ENCODE assay signal across 8 mouse cellular contexts in the genomic region with DNA sequence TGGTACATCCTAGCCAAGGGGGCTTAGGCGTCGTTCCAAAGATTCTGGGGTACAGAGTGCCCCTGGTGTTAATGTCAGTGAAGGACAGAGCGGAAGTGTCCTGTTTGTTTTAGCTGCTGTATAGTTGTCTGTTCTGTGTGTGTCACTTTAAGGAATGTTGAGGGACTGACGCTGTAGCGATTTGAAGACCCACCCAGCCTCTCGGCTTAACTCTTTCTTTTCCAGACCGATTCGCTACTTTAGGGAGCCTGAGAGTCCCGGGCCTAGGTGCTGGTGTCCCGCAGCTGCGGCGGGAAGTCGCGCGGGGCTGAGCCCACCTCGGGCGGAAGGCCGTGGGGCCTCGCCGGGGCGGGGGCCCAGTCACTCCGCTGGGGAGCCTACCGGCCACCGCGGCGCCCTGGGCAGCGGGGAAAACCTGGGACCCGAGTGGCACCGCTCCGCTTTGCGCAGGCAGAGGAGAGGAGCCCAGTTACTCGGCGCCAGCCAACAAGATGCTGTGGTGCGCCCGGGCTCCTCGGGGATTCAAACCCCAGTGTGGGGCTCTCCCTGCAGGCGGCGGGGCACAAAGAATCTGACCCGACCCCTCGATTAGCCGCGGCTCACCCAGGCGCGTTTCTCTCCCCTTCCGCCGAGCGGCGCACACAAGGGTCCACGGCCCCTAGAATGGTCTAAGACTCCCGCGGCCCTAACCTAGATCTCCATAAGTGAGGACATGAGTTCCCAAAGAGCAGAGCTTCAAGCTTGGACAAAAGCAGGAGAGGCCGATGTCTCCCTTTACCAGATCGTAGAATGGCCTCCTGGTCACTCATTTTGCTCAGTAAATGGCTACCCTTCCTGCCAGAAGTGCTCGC. TPM values are rescaled to one million over a fixed set of nuclear protein-coding genes. Genes with fewer than 3 reads are reported as not detected.
DNase-seq lines count a peak whose midpoint lies in the region; ATAC-seq and TF ChIP-seq lines count a peak whose summit lies in the region.

No protein-coding gene starts in this region.

- peak overlapping the region; percentile 78 for H3K4me2 ChIP-seq in lung, embryonic 16.5 days (ENCODE audit: low read depth, low read length)

- WGBS in hindbrain, embryonic 10.5 days = under 1% methylated on average over 54 of the region's 54 CpGs
- WGBS in lung, embryonic 16.5 days = under 1% methylated on average over 54 of the region's 54 CpGs
- 2% methylated on average over 54 of the region's 54 CpGs for WGBS in thymus, adult 2 months

- no peaks in the 10 kb centered on the region for H3K9me3 ChIP-seq in MEL (replicated peaks; ENCODE audit: insufficient read depth, low read length)
- no peaks in the 10 kb centered on the region for H3K9me3 ChIP-seq in hindbrain, embryonic 10.5 days
- no peaks in the 10 kb centered on the region for H3K9me3 ChIP-seq in lung, embryonic 16.5 days (ENCODE audit: control insufficient read depth, low read length)

- peak; percentile 34 to 56; a peak in 3 of 4 replicates for TF ChIP-seq POLR2A in MEL (IDR thresholded peaks at IDR 0.05; ENCODE audit: control insufficient read depth in 1 of 2, insufficient read depth in 1 of 2, low read depth in 1 of 2, low read length in 2 of 2, poor library complexity in 1 of 2)
- 0 out of 2 replicates have a peak, but pooled peaks have one; percentile 23 for TF ChIP-seq POLR2A in thymus, adult 2 months (IDR thresholded peaks at IDR 0.05; ENCODE audit: control insufficient read depth, extremely low read depth, insufficient read depth, low read length, poor library complexity)

- H3K4me1 ChIP-seq in MEL (ENCODE audit: control insufficient read depth in 1 of 2, insufficient read depth in 2 of 2, low read length in 2 of 2) = peaks cover 4 to 7% of the 10 kb centered on the region in 2 experiments; a peak in 3 of 4 replicates
- H3K4me1 ChIP-seq in hindbrain, embryonic 10.5 days (replicated peaks) = peaks cover 24% of the 10 kb centered on the region
- peaks cover 8% of the 10 kb centered on the region for H3K4me1 ChIP-seq in lung, embryonic 16.5 days (replicated peaks; ENCODE audit: control insufficient read depth, insufficient read depth, low read length)
- H3K4me1 ChIP-seq in thymus, adult 2 months (replicated peaks; ENCODE audit: control insufficient read depth, insufficient read depth, low read length) = peaks cover 18% of the 10 kb centered on the region

- TF ChIP-seq RAD21 in MEL (IDR thresholded peaks at IDR 0.05; ENCODE audit: low read depth, low read length) = no peak

- peak overlapping the region; percentile 85 to 92 for H3K4me3 ChIP-seq in MEL (ENCODE audit: control insufficient read depth in 1 of 2, insufficient read depth in 1 of 2, low read depth in 2 of 2, low read length in 2 of 2)
- peak overlapping the region; percentile 82 for H3K4me3 ChIP-seq in hindbrain, embryonic 10.5 days
- H3K4me3 ChIP-seq in lung, embryonic 16.5 days (ENCODE audit: low read length) = peak overlapping the region; percentile 88
- peak overlapping the region; percentile 87 for H3K4me3 ChIP-seq in thymus, adult 2 months (ENCODE audit: control insufficient read depth, insufficient read depth, low read length)

- peak; percentile 88 for ATAC-seq in lung, embryonic 16.5 days (ENCODE audit: low read depth)

- no peaks in the 10 kb centered on the region for H3K27me3 ChIP-seq in MEL (ENCODE audit: control insufficient read depth in 1 of 2, insufficient read depth in 2 of 2, low read length in 2 of 2)
- no peaks in the 10 kb centered on the region for H3K27me3 ChIP-seq in hindbrain, embryonic 10.5 days (ENCODE audit: insufficient read depth, poor library complexity, severe bottlenecking)
- no peaks in the 10 kb centered on the region for H3K27me3 ChIP-seq in lung, embryonic 16.5 days (ENCODE audit: control insufficient read depth, insufficient read depth, low read depth, low read length)
- H3K27me3 ChIP-seq in thymus, adult 2 months (ENCODE audit: control insufficient read depth, insufficient read depth, low read length) = no peaks in the 10 kb centered on the region

- peak overlapping the region; percentile 71 for H3K27ac ChIP-seq in MEL (ENCODE audit: control insufficient read depth, low read depth, low read length)
- H3K27ac ChIP-seq in hindbrain, embryonic 10.5 days = peak overlapping the region; percentile 98
- H3K27ac ChIP-seq in lung, embryonic 16.5 days (ENCODE audit: low read length) = peak overlapping the region; percentile 99
- H3K27ac ChIP-seq in thymus, adult 2 months (ENCODE audit: control insufficient read depth, insufficient read depth, low read length) = peak overlapping the region; percentile 18

- TF ChIP-seq CTCF in MEL (IDR thresholded peaks at IDR 0.05 in 2 of 3, conservative IDR thresholded peaks at IDR 0.05 in 1 of 3; ENCODE audit: control insufficient read depth in 1 of 3, insufficient read depth in 1 of 3, low read depth in 2 of 3, low read length in 3 of 3, poor library complexity in 1 of 3, severe bottlenecking in 1 of 3) = peak; percentile 16 to 32 (median 19); a peak in 3 of 6 replicates
- 0 out of 2 replicates have a peak, but pooled peaks have one; percentile 18 for TF ChIP-seq CTCF in thymus, adult 2 months (IDR thresholded peaks at IDR 0.05; ENCODE audit: borderline replicate concordance, control insufficient read depth, extremely low read depth, insufficient read depth, low read length, poor library complexity)

- peak; percentile 88 for DNase-seq in MEL (ENCODE audit: low read depth, low spot score)
- DNase-seq in cerebellum, adult 11-12 months = peak; percentile 72
- peak; percentile 72 to 82 for DNase-seq in frontal cortex, adult 2 months (ENCODE audit: extremely low spot score in 1 of 2, low spot score in 1 of 2)
- DNase-seq in hindbrain, embryonic 10.5 days (ENCODE audit: low spot score) = peak; percentile 77
- DNase-seq in layer of hippocampus, adult 9-11 months = peak; percentile 69
- peak; percentile 57 for DNase-seq in ovary, adult 18-20 months (ENCODE audit: low spot score)
- peak; percentile 63 for DNase-seq in thymus, adult 2 months

- peaks cover 0 to 2% of the 10 kb centered on the region in 2 experiments; a peak in 2 of 4 replicates for H3K36me3 ChIP-seq in MEL (ENCODE audit: control insufficient read depth in 1 of 2, insufficient read depth in 2 of 2, low read length in 2 of 2)
- no peaks in the 10 kb centered on the region for H3K36me3 ChIP-seq in hindbrain, embryonic 10.5 days
- H3K36me3 ChIP-seq in lung, embryonic 16.5 days (ENCODE audit: control insufficient read depth, insufficient read depth, low read length) = no peaks in the 10 kb centered on the region
- no peaks in the 10 kb centered on the region for H3K36me3 ChIP-seq in thymus, adult 2 months (ENCODE audit: control insufficient read depth, insufficient read depth, low read length)

- H3K9ac ChIP-seq in MEL (ENCODE audit: control insufficient read depth, low read depth, low read length, poor library complexity, severe bottlenecking) = peak overlapping the region; percentile 97
- H3K9ac ChIP-seq in lung, embryonic 16.5 days (ENCODE audit: low read length) = peak overlapping the region; percentile 99

- no peak for TF ChIP-seq EP300 in MEL (IDR thresholded peaks at IDR 0.05; ENCODE audit: low read depth in 1 of 2, low read length in 2 of 2)

- H3K79me2 ChIP-seq in MEL (ENCODE audit: control insufficient read depth, insufficient read depth, low read length, poor library complexity) = peaks cover 5% of the 10 kb centered on the region; the same call in 1 of the 2 replicates

TF ChIP-seq in MEL, 35 proteins besides CTCF, POLR2A, EP300 and RAD21:
- TF ChIP-seq ETS1 (IDR thresholded peaks at IDR 0.05; ENCODE audit: low read depth, low read length) = peak; percentile 17; the same call in 1 of the 2 replicates
- TF ChIP-seq CHD1 (IDR thresholded peaks at IDR 0.05; ENCODE audit: low read depth, low read length) = no peak
- TF ChIP-seq TBP (IDR thresholded peaks at IDR 0.05; ENCODE audit: low read depth, low read length) = peak; percentile 77
- no peak for TF ChIP-seq TAL1 (IDR thresholded peaks at IDR 0.05; ENCODE audit: low read length)
- peak; percentile 99 for TF ChIP-seq SIN3A (IDR thresholded peaks at IDR 0.05; ENCODE audit: low read length)
- TF ChIP-seq HCFC1 (IDR thresholded peaks at IDR 0.05; ENCODE audit: low read depth, low read length) = peak; percentile 80
- TF ChIP-seq TCF12 (IDR thresholded peaks at IDR 0.05; ENCODE audit: low read depth, low read length) = 0 out of 2 replicates have a peak, but pooled peaks have one; percentile 13
- TF ChIP-seq NELFE (IDR thresholded peaks at IDR 0.05; ENCODE audit: low read depth, low read length) = peak; percentile 50; the same call in 1 of the 2 replicates
- no peak for TF ChIP-seq GATA1 (IDR thresholded peaks at IDR 0.05; ENCODE audit: low read depth, low read length)
- peak; percentile 60 for TF ChIP-seq ELF1 (IDR thresholded peaks at IDR 0.05; ENCODE audit: low read depth, low read length)
TF ChIP-seq in MEL: peak in this region for 7.

RNA-seq across cellular contexts. Expression of a gene that starts 3.0 kb away (rescaled TPM):
- 3.5 and 4.0 TPM in 2 replicates for total RNA-seq in MEL (2012; rRNA removed)
- polyA plus RNA-seq in MEL (2012; ENCODE audit: insufficient read depth in 1 of 2, insufficient read length in 2 of 2, low read depth in 1 of 2, low replicate concordance in 2 of 2, missing spikeins in 1 of 2) = 1 to 10 TPM in 1 of 2 experiments, not detected in 1; 2.8 TPM
- polyA plus RNA-seq in frontal cortex, adult 2 months (2012; rRNA removed) = 2.8 and 3.4 TPM in 2 replicates
- polyA plus RNA-seq in hindbrain, embryonic 10.5 days (2016; fragmentation: Nextera tagmentation; extraction: Ambion mirVana) = 1.5 and 2.0 TPM in 2 replicates
- polyA plus RNA-seq in lung, embryonic 16.5 days (2015; fragmentation: Nextera tagmentation; extraction: Ambion mirVana) = 4.7 and 5.5 TPM in 2 replicates
- 0.47 and 0.73 TPM in 2 replicates for polyA plus RNA-seq in thymus, adult 2 months (2012; rRNA removed)

RNA-seq across cellular contexts. Expression of a gene that starts 34.5 kb away (rescaled TPM):
- 2.3 and 3.5 TPM in 2 replicates for total RNA-seq in MEL (2012; rRNA removed)
- 1 to 10 TPM in 1 of 2 experiments, not detected in 1; 3.2 TPM for polyA plus RNA-seq in MEL (2012; ENCODE audit: insufficient read depth in 1 of 2, insufficient read length in 2 of 2, low read depth in 1 of 2, low replicate concordance in 2 of 2, missing spikeins in 1 of 2)
- polyA plus RNA-seq in frontal cortex, adult 2 months (2012; rRNA removed) = 10.0 and 12.3 TPM in 2 replicates
- polyA plus RNA-seq in hindbrain, embryonic 10.5 days (2016; fragmentation: Nextera tagmentation; extraction: Ambion mirVana) = 12.1 and 13.9 TPM in 2 replicates
- 19.9 and 23.7 TPM in 2 replicates for polyA plus RNA-seq in lung, embryonic 16.5 days (2015; fragmentation: Nextera tagmentation; extraction: Ambion mirVana)
- 0.14 and 0.44 TPM in 2 replicates for polyA plus RNA-seq in thymus, adult 2 months (2012; rRNA removed)

RNA-seq across cellular contexts. Expression of a gene that starts 43.5 kb away (rescaled TPM):
- 1.8 TPM in 2 replicates for total RNA-seq in MEL (2012; rRNA removed)
- 1 to 10 TPM in 1 of 2 experiments, not detected in 1; 2.2 TPM for polyA plus RNA-seq in MEL (2012; ENCODE audit: insufficient read depth in 1 of 2, insufficient read length in 2 of 2, low read depth in 1 of 2, low replicate concordance in 2 of 2, missing spikeins in 1 of 2)
- 2.9 and 3.5 TPM in 2 replicates for polyA plus RNA-seq in frontal cortex, adult 2 months (2012; rRNA removed)
- polyA plus RNA-seq in hindbrain, embryonic 10.5 days (2016; fragmentation: Nextera tagmentation; extraction: Ambion mirVana) = 6.3 and 9.6 TPM in 2 replicates
- polyA plus RNA-seq in lung, embryonic 16.5 days (2015; fragmentation: Nextera tagmentation; extraction: Ambion mirVana) = 12.0 and 12.5 TPM in 2 replicates
- 2.9 and 3.7 TPM in 2 replicates for polyA plus RNA-seq in thymus, adult 2 months (2012; rRNA removed)

Comparison
In these comparisons a context has a peak if more than half of its experiments do, and no peak if none do; other contexts are left out.
1. Peak in every context shown above with its lines: DNase-seq, ATAC-seq, H3K4me3 ChIP-seq and H3K27ac ChIP-seq.
2. H3K27ac ChIP-seq: peak in every context shown above with its lines; median percentile 99 in lung, embryonic 16.5 days; 98 in hindbrain, embryonic 10.5 days; 71 in MEL; 18 in thymus, adult 2 months.